Mouse (Mus musculus) hindbrain, postnatal 0 days (tissue): ENCODE data around the gene Sap30l. TPM values are rescaled to one million over a fixed set of nuclear protein-coding genes. Genes with fewer than 3 reads are reported as not detected.
A peak's percentile ranks its signal among the peaks of the same experiment; 100 is the strongest.

Experiments used
- ATAC-seq: fragments of 200-750 bp; cut with Nextera tagmentation; 2 replicates; pipeline ENCODE4 v1.8.0; 2017; ENCODE audit warnings: mild to moderate bottlenecking, moderate TSS enrichment, moderate library complexity
- DNase-seq: peaks from one replicate; pipeline ENCODE4 v3.0.0-alpha.2; 2015; ENCODE audit warnings: low spot score
- H3K27ac ChIP-seq: fragments of 300-500 bp; sonication (generic); 2 replicates; pipeline ENCODE4 v1.5.1; 2014; ENCODE audit warnings: mild to moderate bottlenecking
- H3K27me3 ChIP-seq: fragments of 300-500 bp; sonication (generic); 2 replicates; pipeline ENCODE4 v1.6.1; 2014; ENCODE audit warnings: low read length, mixed read lengths; ENCODE audit not compliant: insufficient read depth
- H3K36me3 ChIP-seq: fragments of 300-500 bp; sonication (generic); 2 replicates; pipeline ENCODE4 v1.6.1; 2014; ENCODE audit warnings: low read length, mixed read lengths; ENCODE audit not compliant: insufficient read depth
- H3K4me1 ChIP-seq: fragments of 300-500 bp; sonication (generic); 2 replicates; pipeline ENCODE4 v1.6.1; 2014; ENCODE audit warnings: antibody characterized with exemption, low read length, mixed read lengths; ENCODE audit not compliant: insufficient read depth
- H3K4me2 ChIP-seq: fragments of 300-500 bp; sonication (generic); 2 replicates; pipeline ENCODE4 v1.6.1; 2014; ENCODE audit warnings: low read depth, mild to moderate bottlenecking, low read length, moderate library complexity, mixed read lengths
- H3K4me3 ChIP-seq: fragments of 300-500 bp; sonication (generic); 2 replicates; pipeline ENCODE4 v1.5.1; 2014; ENCODE audit warnings: low read length
- H3K9ac ChIP-seq: fragments of 300-500 bp; sonication (generic); replicated peaks from 2 replicates; pipeline ENCODE4 v1.6.1; 2014; ENCODE audit warnings: mild to moderate bottlenecking, low read length, moderate library complexity, mixed read lengths
- H3K9me3 ChIP-seq: fragments of 300-500 bp; sonication (generic); 2 replicates; pipeline ENCODE4 v1.6.1; 2016; ENCODE audit warnings: low read length, mixed read lengths
- CTCF ChIP-seq: IDR thresholded peaks from 2 replicates; pipeline ENCODE4 v1.5.1; 2016; ENCODE audit warnings: antibody characterized with exemption, control low read depth, low read depth
- WGBS: fragments of 180-500 bp; shearing (Covaris S2); extraction: QIAGEN DNeasy Blood & Tissue Kit; methylation state at CpG from one replicate; pipeline ENCODE4 v1.1.7; 2014; 5-methylcytosine and 5-hydroxymethylcytosine counted together
- polyA plus RNA-seq: library from polyadenylated mRNA; unstranded; fragments of >200 nt; fragmentation: Nextera tagmentation; extraction: Ambion mirVana; gene quantifications from 2 replicates; pipeline ENCODE4 v1.2.1, GENCODE M21; 2015
- total RNA-seq: library from RNA; depleted of rRNA; stranded (reverse); fragments of >200 nt; gene quantifications from 2 replicates; pipeline ENCODE4 v1.2.3, GENCODE M21; 2014

Gene Sap30l
- total and polyA plus RNA-seq, 2 experiments from 2014 or later: 12.4 to 31.0 TPM

DNA sequence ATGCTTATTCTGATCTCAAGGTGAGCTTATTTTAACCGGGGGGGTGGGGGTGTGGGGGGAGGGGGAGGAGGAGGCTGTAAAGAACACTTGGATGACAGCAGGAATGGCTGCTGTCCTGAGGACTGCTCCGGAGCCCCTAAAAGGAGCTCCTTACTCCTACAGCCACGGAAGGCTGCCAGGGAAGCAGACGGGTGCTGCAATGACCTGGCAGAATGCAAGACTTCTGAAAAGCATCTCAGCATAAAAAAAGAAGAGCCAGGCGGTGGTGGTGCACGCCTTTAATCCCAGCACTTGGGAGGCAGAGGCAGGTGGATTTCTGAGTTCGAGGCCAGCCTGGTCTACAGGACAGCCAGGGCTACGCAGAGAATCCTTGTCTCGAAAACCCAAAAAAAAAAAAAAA, 3.6 kb upstream of the Sap30l start:
- TF ChIP-seq CTCF: no peak
- H3K27me3 ChIP-seq: no peaks in the 10 kb centered on the region
- H3K36me3 ChIP-seq: no peaks in the 10 kb centered on the region
- no peak overlapping the region for H3K27ac ChIP-seq
- no peak for DNase-seq
- no peak overlapping the region for H3K4me3 ChIP-seq
- peaks cover 7% of the 10 kb centered on the region; the same call in 1 of the 2 replicates for H3K4me1 ChIP-seq
- no peak overlapping the region for H3K4me2 ChIP-seq
- no peak overlapping the region for H3K9ac ChIP-seq
- H3K9me3 ChIP-seq: no peaks in the 10 kb centered on the region
- 79% methylated on average over 9 of the region's 9 CpGs for WGBS
- no peak for ATAC-seq

DNA sequence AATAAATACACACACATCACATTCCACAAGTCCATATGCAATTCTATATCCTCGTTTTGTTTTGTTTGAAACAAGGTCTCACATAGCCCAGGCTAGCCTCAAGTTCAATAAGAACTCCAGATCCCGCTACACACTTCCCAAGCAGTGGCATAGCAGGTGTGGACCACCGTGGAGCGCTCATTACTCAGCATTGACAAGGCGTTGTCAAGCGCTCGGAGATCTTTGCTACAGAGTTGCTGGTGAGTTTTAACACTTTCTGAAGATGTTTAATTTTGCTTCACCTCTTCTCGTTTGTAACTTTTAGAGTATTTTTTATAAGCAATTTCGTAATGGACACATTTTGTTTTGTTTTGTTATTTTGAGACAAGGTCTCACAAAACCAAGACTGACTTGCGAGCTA, 2.0 kb upstream of the Sap30l start:
- H3K9ac ChIP-seq: no peak overlapping the region
- H3K4me1 ChIP-seq: peaks cover 10% of the 10 kb centered on the region
- DNase-seq (no peak), ATAC-seq (no peak)
- no peaks in the 10 kb centered on the region for H3K36me3 ChIP-seq
- no peak overlapping the region for H3K4me2 ChIP-seq
- no peaks in the 10 kb centered on the region for H3K9me3 ChIP-seq
- no peak overlapping the region for H3K4me3 ChIP-seq
- TF ChIP-seq CTCF: no peak
- 85% methylated on average over 10 of the region's 10 CpGs for WGBS
- H3K27ac ChIP-seq: no peak overlapping the region
- H3K27me3 ChIP-seq: no peaks in the 10 kb centered on the region

DNA sequence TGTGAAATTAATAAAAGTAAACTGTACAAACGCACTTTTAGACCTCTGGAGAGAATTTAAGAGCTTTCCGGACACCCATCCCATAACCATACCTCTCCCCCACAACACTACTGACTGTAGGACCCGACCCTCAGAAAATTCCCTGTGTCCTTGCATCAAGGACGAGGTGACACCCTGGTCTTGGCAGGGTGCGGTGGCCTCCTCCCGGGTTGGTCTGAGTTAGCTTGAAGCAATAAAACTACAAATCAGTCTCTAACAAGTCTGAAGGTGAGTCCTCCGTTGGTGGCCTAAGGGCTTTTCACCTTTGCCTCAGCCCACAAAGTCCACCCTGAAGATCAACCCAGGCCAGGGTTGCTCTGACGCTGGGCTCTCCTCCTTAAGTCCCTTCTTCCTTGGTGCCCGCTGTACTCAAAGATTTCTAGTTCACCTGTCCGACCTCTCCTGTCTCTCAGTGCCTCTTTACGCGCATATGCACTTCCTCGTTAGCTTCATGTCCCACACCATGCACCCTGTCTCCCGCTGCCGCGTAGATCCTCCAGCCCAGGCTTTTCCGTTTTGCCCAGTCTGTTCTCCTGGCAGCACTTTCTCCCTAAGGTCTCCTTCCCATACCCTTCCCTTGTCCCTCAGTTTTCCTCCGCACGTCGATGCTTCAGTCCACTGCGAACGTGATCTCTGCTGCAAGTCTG, 1.0 kb upstream of the Sap30l start:
- peak overlapping the region; percentile 73 for H3K9ac ChIP-seq
- 16% methylated on average over 22 of the region's 22 CpGs for WGBS
- peak overlapping the region; percentile 99 for H3K4me2 ChIP-seq
- no peak for DNase-seq
- H3K27me3 ChIP-seq: no peaks in the 10 kb centered on the region
- H3K27ac ChIP-seq: peak overlapping the region; percentile 71; the same call in 1 of the 2 replicates
- H3K4me1 ChIP-seq: peaks cover 10% of the 10 kb centered on the region
- H3K36me3 ChIP-seq: no peaks in the 10 kb centered on the region
- ATAC-seq: no peak
- no peak for TF ChIP-seq CTCF
- H3K9me3 ChIP-seq: no peaks in the 10 kb centered on the region
- peak overlapping the region; percentile 91 for H3K4me3 ChIP-seq

DNA sequence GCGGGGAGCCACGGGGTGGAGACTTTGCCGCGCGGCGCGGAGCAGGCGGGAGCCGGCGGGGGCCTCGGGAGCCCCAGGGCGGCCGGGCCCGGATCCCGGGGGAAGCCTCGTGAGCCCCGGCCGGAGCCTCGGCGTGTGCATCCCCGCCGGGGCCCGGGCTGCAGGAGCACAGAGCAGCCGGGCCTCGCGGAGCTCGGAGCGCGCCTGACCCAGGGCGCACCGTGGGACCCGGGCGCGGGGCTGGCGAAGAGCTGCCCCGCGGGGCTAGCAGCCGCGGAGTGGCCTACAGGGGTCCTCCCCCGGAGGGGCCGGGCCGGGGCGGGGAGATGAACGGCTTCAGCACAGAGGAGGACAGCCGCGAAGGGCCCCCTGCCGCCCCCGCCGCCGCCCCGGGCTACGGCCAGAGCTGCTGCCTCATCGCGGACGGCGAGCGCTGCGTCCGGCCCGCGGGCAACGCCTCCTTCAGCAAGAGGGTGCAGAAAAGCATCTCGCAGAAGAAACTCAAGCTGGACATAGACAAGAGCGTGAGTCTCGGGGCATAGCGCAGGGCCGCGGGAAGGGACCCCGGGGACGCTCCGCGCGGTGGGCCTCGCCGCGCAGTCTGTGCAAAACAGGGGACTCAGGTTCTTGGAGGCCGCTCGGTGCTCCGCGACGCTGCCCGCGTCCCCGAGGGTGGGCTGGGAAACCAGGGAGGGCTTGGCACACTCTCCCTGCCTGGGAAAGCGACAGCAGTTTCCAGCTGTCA, 501 bp downstream of the Sap30l start:
- Histone ChIP-seq H3K36me3 (no peaks in the 10 kb centered on the region), H3K4me1 (peaks cover 10% of the 10 kb centered on the region), H3K9me3 (no peaks in the 10 kb centered on the region), H3K27ac (peak overlapping the region; percentile 70), H3K9ac (peak overlapping the region; percentile 73), H3K4me3 (peak overlapping the region; percentile 91), H3K27me3 (no peaks in the 10 kb centered on the region), H3K4me2 (peak overlapping the region; percentile 99)
- TF ChIP-seq CTCF: no peak
- peak; percentile 71 for ATAC-seq
- 2% methylated on average over 84 of the region's 85 CpGs for WGBS
- peak; percentile 41 for DNase-seq

DNA sequence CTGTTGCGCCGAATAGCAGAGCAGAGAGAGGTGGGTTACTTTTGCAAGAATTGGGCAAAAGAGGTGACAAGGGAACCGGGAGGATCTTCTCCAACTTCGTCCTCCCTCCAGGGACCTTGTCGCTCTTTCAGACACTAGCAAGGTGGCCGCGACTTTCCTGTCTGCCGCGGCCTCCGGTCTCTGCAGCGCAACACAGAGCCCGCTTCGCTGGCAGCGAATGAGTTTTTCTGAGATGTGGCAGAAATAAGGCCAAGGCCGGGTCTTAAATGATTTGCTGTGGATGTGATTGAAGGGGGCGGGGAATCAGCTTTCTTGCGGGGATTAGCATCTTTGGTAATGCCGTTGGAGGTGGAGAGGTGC, 1.1 kb downstream of the Sap30l start:
- peak overlapping the region; percentile 73 for H3K9ac ChIP-seq
- peaks cover 10% of the 10 kb centered on the region for H3K4me1 ChIP-seq
- peak overlapping the region; percentile 91 for H3K4me3 ChIP-seq
- no peaks in the 10 kb centered on the region for H3K9me3 ChIP-seq
- WGBS: under 1% methylated on average over 18 of the region's 18 CpGs
- no peak overlapping the region for H3K27ac ChIP-seq
- H3K36me3 ChIP-seq: no peaks in the 10 kb centered on the region
- peak; percentile 56 for DNase-seq
- H3K27me3 ChIP-seq: no peaks in the 10 kb centered on the region
- no peak for TF ChIP-seq CTCF
- peak overlapping the region; percentile 99 for H3K4me2 ChIP-seq
- no peak for ATAC-seq

DNA sequence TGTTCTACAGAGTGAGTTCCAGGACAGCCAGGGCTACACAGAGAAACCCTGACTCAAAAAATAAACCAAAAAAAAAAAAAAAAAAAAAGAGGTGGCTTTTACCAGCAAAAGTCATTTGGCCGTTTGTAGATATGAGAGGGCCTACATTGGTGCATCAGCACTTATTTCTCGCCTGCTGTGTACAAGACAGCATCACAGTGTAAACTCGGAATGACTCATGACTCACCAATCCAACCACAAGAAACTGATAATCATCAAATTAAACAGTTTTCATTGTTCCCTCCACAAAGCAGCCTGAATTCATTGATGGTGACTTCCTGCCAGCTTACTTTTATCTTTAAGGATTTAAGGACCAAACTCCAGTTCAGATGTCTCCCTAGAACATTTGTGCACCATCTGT, 3.6 kb downstream of the Sap30l start:
- H3K4me2 ChIP-seq: no peak overlapping the region
- 0 out of 2 replicates have a peak, but pooled peaks cover 2% of the 10 kb centered on the region for H3K36me3 ChIP-seq
- H3K4me1 ChIP-seq: peaks cover 10% of the 10 kb centered on the region
- TF ChIP-seq CTCF: no peak
- H3K9me3 ChIP-seq: no peaks in the 10 kb centered on the region
- no peaks in the 10 kb centered on the region for H3K27me3 ChIP-seq
- no peak for ATAC-seq
- H3K4me3 ChIP-seq: no peak overlapping the region
- no peak for DNase-seq
- H3K27ac ChIP-seq: no peak overlapping the region
- WGBS: 74% methylated on average over 3 of the region's 3 CpGs
- H3K9ac ChIP-seq: no peak overlapping the region
